Mouse (Mus musculus): ENCODE data around the gene Tsc22d4. TPM values are rescaled to one million over a fixed set of nuclear protein-coding genes. Genes with fewer than 3 reads are reported as not detected.

The Tsc22d4 gene
- polyA plus RNA-seq, 1 experiment from 2014 or later = 121 TPM

Other genes with a start within 250 kb of the Tsc22d4 start
- 58.8 and 65.1 TPM in 2 replicates for gene Pop7, start 243.2 kb upstream of the Tsc22d4 start, polyA plus RNA-seq (2014; fragmentation: Nextera tagmentation; extraction: Ambion mirVana)
- gene Gigyf1, start 227.2 kb upstream of the Tsc22d4 start, polyA plus RNA-seq (2014; fragmentation: Nextera tagmentation; extraction: Ambion mirVana) = 12.1 and 13.5 TPM in 2 replicates
- 0.71 and 0.80 TPM in 2 replicates for gene Epo, start 212.5 kb upstream of the Tsc22d4 start, polyA plus RNA-seq (2014; fragmentation: Nextera tagmentation; extraction: Ambion mirVana)
- gene Gnb2, start 212.2 kb upstream of the Tsc22d4 start, polyA plus RNA-seq (2014; fragmentation: Nextera tagmentation; extraction: Ambion mirVana) = 390 and 430 TPM in 2 replicates
- 3.5 and 6.7 TPM in 2 replicates for gene Actl6b, start 192.2 kb upstream of the Tsc22d4 start, polyA plus RNA-seq (2014; fragmentation: Nextera tagmentation; extraction: Ambion mirVana)
- gene Tfr2, start 175.9 kb upstream of the Tsc22d4 start, polyA plus RNA-seq (2014; fragmentation: Nextera tagmentation; extraction: Ambion mirVana) = 0.34 and 0.38 TPM in 2 replicates
- gene Mospd3, start 144.7 kb upstream of the Tsc22d4 start, polyA plus RNA-seq (2014; fragmentation: Nextera tagmentation; extraction: Ambion mirVana) = 29.0 and 29.4 TPM in 2 replicates
- gene Pcolce, start 131.9 kb upstream of the Tsc22d4 start, polyA plus RNA-seq (2014; fragmentation: Nextera tagmentation; extraction: Ambion mirVana) = 112 and 126 TPM in 2 replicates
- 0.11 and 0.28 TPM in 2 replicates for gene Fbxo24, start 116.7 kb upstream of the Tsc22d4 start, polyA plus RNA-seq (2014; fragmentation: Nextera tagmentation; extraction: Ambion mirVana)
- gene Lrch4, start 116.6 kb upstream of the Tsc22d4 start, polyA plus RNA-seq (2014; fragmentation: Nextera tagmentation; extraction: Ambion mirVana) = 31.2 and 35.3 TPM in 2 replicates
- 9.2 and 10.1 TPM in 2 replicates for gene Gm20605, start 116.6 kb upstream of the Tsc22d4 start, polyA plus RNA-seq (2014; fragmentation: Nextera tagmentation; extraction: Ambion mirVana)
- gene Sap25, start 104.4 kb upstream of the Tsc22d4 start, polyA plus RNA-seq (2014; fragmentation: Nextera tagmentation; extraction: Ambion mirVana) = 6.9 and 10.2 TPM in 2 replicates
- 0.08 TPM in 1 of 2 replicates, not detected in the other for gene Irs3, start 100.0 kb upstream of the Tsc22d4 start, polyA plus RNA-seq (2014; fragmentation: Nextera tagmentation; extraction: Ambion mirVana)
- gene Agfg2, start 61.0 kb upstream of the Tsc22d4 start, polyA plus RNA-seq (2014; fragmentation: Nextera tagmentation; extraction: Ambion mirVana) = 16.0 and 16.4 TPM in 2 replicates
- 1.5 and 1.9 TPM in 2 replicates for gene Nyap1, start 4.1 kb upstream of the Tsc22d4 start, polyA plus RNA-seq (2014; fragmentation: Nextera tagmentation; extraction: Ambion mirVana)
- gene Ppp1r35, start 33.1 kb downstream of the Tsc22d4 start, polyA plus RNA-seq (2014; fragmentation: Nextera tagmentation; extraction: Ambion mirVana) = 25.5 and 35.4 TPM in 2 replicates
- 12.1 and 15.4 TPM in 2 replicates for gene Mepce, start 41.9 kb downstream of the Tsc22d4 start, polyA plus RNA-seq (2014; fragmentation: Nextera tagmentation; extraction: Ambion mirVana)
- gene Zcwpw1, start 42.1 kb downstream of the Tsc22d4 start, polyA plus RNA-seq (2014; fragmentation: Nextera tagmentation; extraction: Ambion mirVana) = 14.4 and 17.9 TPM in 2 replicates
- 2.5 and 3.0 TPM in 2 replicates for gene Pilra, start 90.6 kb downstream of the Tsc22d4 start, polyA plus RNA-seq (2014; fragmentation: Nextera tagmentation; extraction: Ambion mirVana)
- gene Pilrb1, start 112.4 kb downstream of the Tsc22d4 start, polyA plus RNA-seq (2014; fragmentation: Nextera tagmentation; extraction: Ambion mirVana) = 0.66 and 1.4 TPM in 2 replicates
- 0.55 and 0.63 TPM in 2 replicates for gene Pilrb2, start 126.1 kb downstream of the Tsc22d4 start, polyA plus RNA-seq (2014; fragmentation: Nextera tagmentation; extraction: Ambion mirVana)
- gene Cyp3a13, start 175.9 kb downstream of the Tsc22d4 start, polyA plus RNA-seq (2014; fragmentation: Nextera tagmentation; extraction: Ambion mirVana) = 13.2 and 13.6 TPM in 2 replicates
- gene Gjc3, start 217.4 kb downstream of the Tsc22d4 start, polyA plus RNA-seq (2014; fragmentation: Nextera tagmentation; extraction: Ambion mirVana) = 0.19 and 0.38 TPM in 2 replicates
- gene Azgp1, start 235.8 kb downstream of the Tsc22d4 start, polyA plus RNA-seq (2014; fragmentation: Nextera tagmentation; extraction: Ambion mirVana) = not detected in 2 replicates

Measured in intestine, embryonic 14.5 days (tissue).